Mouse (Mus musculus) liver, embryonic 11.5 days (tissue): ENCODE data around the gene Lsm4. TPM values are rescaled to one million over a fixed set of nuclear protein-coding genes. Genes with fewer than 3 reads are reported as not detected.

Experiments
- ATAC-seq: fragments of 200-750 bp; cut with Nextera tagmentation; replicated peaks from 2 replicates; pipeline ENCODE4 v1.8.0; 2017; ENCODE audit warnings: moderate number of reproducible peaks, mild to moderate bottlenecking, moderate TSS enrichment, moderate library complexity; ENCODE audit not compliant: low FRiP score
- DNase-seq: peaks from one replicate; pipeline ENCODE4 v3.0.0-alpha.2; 2017; ENCODE audit warnings: low spot score
- H3K27ac ChIP-seq: fragments of 300-500 bp; sonication (generic); 2 replicates; pipeline ENCODE4 v1.5.1; 2014; ENCODE audit warnings: mild to moderate bottlenecking, low read depth, low read length, control low read depth
- H3K27me3 ChIP-seq: fragments of 300-500 bp; sonication (generic); replicated peaks from 2 replicates; pipeline ENCODE4 v1.6.1; 2014; ENCODE audit warnings: low read length, mixed read lengths; ENCODE audit not compliant: control insufficient read depth, insufficient read depth
- H3K36me3 ChIP-seq: fragments of 300-500 bp; sonication (generic); 2 replicates; pipeline ENCODE4 v1.6.1; 2014; ENCODE audit warnings: mild to moderate bottlenecking, low read length, moderate library complexity, mixed read lengths; ENCODE audit not compliant: control insufficient read depth, insufficient read depth
- H3K4me1 ChIP-seq: fragments of 300-500 bp; sonication (generic); replicated peaks from 2 replicates; pipeline ENCODE4 v1.6.1; 2014; ENCODE audit warnings: low read length, mixed read lengths; ENCODE audit not compliant: control insufficient read depth, insufficient read depth
- H3K4me2 ChIP-seq: fragments of 300-500 bp; sonication (generic); 2 replicates; pipeline ENCODE4 v1.6.1; 2014; ENCODE audit warnings: mild to moderate bottlenecking, control low read depth, moderate library complexity
- H3K4me3 ChIP-seq: fragments of 300-500 bp; sonication (generic); 2 replicates; pipeline ENCODE4 v1.5.1; 2014; ENCODE audit warnings: low read depth, low read length, control low read depth
- H3K9ac ChIP-seq: fragments of 300-500 bp; sonication (generic); 2 replicates; pipeline ENCODE4 v1.6.1; 2014; ENCODE audit warnings: low read depth, low read length, control low read depth
- H3K9me3 ChIP-seq: fragments of 300-500 bp; sonication (generic); 2 replicates; pipeline ENCODE4 v1.6.1; 2016; ENCODE audit warnings: low read length, inconsistent platforms, mixed read lengths; ENCODE audit not compliant: control insufficient read depth
- WGBS: fragments of 180-500 bp; shearing (Covaris S2); extraction: QIAGEN DNeasy Blood & Tissue Kit; methylation state at CpG from one replicate; pipeline ENCODE4 v1.1.7; 2014; 5-methylcytosine and 5-hydroxymethylcytosine counted together
- polyA plus RNA-seq: library from polyadenylated mRNA; unstranded; fragments of >200 nt; fragmentation: Nextera tagmentation; extraction: Ambion mirVana; gene quantifications from 2 replicates; pipeline ENCODE4 v1.2.1, GENCODE M21; 2014

The Lsm4 gene
- polyA plus RNA-seq, 1 experiment from 2014 or later, result 357 TPM

DNA sequence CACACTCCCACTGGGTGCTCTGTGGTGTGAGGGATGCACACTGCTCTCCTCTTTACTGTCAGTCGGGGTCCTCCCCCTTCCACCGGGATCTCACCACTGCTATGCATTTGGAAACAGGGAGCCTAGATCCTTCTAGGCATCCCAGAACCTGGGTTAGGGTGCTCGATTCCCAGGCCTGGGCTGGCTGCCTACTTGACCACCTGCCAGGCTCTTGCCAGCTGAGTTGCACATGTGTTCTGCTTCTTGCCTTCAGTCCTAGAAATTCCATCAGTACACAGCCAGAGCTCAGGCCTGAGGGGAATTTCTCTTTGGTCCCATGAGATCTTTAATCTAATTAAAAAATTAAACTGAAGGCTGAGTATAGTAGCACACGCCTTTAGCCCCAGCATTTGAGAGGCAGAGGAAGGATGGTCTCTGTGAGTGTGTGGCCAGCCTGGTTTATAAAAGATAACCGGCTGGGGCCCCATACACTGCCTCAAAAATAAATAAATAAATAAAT, 16.9 kb downstream of the Lsm4 start:
- WGBS, result 67% methylated on average over 5 of the region's 5 CpGs
- H3K27ac ChIP-seq, result no peak overlapping the region
- ATAC-seq, result no peak
- peaks cover 15% of the 10 kb centered on the region for H3K4me1 ChIP-seq
- H3K9me3 ChIP-seq, result no peaks in the 10 kb centered on the region
- H3K4me3 ChIP-seq, result no peak overlapping the region
- H3K4me2 ChIP-seq, result no peak overlapping the region
- no peak for DNase-seq
- H3K9ac ChIP-seq, result 0 out of 2 replicates have a peak overlapping the region, but pooled peaks have one; percentile 16
- H3K27me3 ChIP-seq, result no peaks in the 10 kb centered on the region
- no peaks in the 10 kb centered on the region for H3K36me3 ChIP-seq

DNA sequence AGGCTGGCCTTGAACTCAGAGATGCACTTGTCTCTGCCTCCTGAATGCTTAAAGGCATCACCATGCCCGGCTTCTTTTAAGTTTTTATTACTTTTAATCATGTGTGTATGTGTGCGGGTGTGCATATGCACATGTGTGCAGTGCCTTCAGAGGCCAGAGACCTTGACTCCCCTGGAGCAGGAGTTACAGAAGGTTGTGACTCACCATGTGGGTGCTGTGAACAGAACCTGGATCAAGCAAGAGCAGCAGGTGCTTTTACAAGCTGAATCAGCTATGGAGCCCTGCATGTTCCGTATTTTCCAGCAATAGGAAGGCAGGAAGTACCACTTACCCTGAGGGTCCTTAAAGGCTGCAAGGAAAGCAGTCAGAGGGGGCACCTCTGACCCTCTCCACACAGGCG, 18.2 kb downstream of the Lsm4 start:
- Histone ChIP-seq H3K4me1 (peaks cover 27% of the 10 kb centered on the region), H3K27ac (peak overlapping the region; percentile 45; the same call in 1 of the 2 replicates), H3K9ac (peak overlapping the region; percentile 59), H3K9me3 (no peaks in the 10 kb centered on the region), H3K27me3 (no peaks in the 10 kb centered on the region), H3K4me2 (peak overlapping the region; percentile 62), H3K4me3 (no peak overlapping the region), H3K36me3 (no peaks in the 10 kb centered on the region)
- 80% methylated on average over 4 of the region's 4 CpGs for WGBS
- ATAC-seq (no peak), DNase-seq (no peak)

- ATAC-seq (no peak), DNase-seq (no peak)
- no peaks in the 10 kb centered on the region for H3K27me3 ChIP-seq
- H3K9me3 ChIP-seq, result no peaks in the 10 kb centered on the region
- H3K4me3 ChIP-seq, result peak overlapping the region; percentile 34
- H3K9ac ChIP-seq, result peak overlapping the region; percentile 59
- peak overlapping the region; percentile 62 for H3K4me2 ChIP-seq
- 6% methylated on average over 20 of the region's 20 CpGs for WGBS
- H3K4me1 ChIP-seq, result peaks cover 29% of the 10 kb centered on the region
- H3K36me3 ChIP-seq, result no peaks in the 10 kb centered on the region
- peak overlapping the region; percentile 45; the same call in 1 of the 2 replicates for H3K27ac ChIP-seq
Observed at GRCm38 (mm10) chr8:70691727-70692231, 18.7 kb downstream of the Lsm4 start.

GRCm38 (mm10) chr8:70693636-70694035, 20.6 kb downstream of the Lsm4 start:
- H3K27me3 ChIP-seq, result no peaks in the 10 kb centered on the region
- H3K9me3 ChIP-seq, result no peaks in the 10 kb centered on the region
- H3K4me3 ChIP-seq, result no peak overlapping the region
- WGBS, result 40% methylated on average over 5 of the region's 5 CpGs
- H3K4me1 ChIP-seq, result peaks cover 43% of the 10 kb centered on the region
- ATAC-seq (no peak), DNase-seq (no peak)
- H3K27ac ChIP-seq, result no peak overlapping the region
- no peak overlapping the region for H3K4me2 ChIP-seq
- H3K9ac ChIP-seq, result no peak overlapping the region
- H3K36me3 ChIP-seq, result no peaks in the 10 kb centered on the region

GRCm38 (mm10) chr8:70695318-70696018, 22.4 kb downstream of the Lsm4 start:
- peaks cover 43% of the 10 kb centered on the region for H3K4me1 ChIP-seq
- H3K27ac ChIP-seq, result peak overlapping the region; percentile 90
- no peaks in the 10 kb centered on the region for H3K9me3 ChIP-seq
- no peaks in the 10 kb centered on the region for H3K27me3 ChIP-seq
- ATAC-seq (no peak), DNase-seq (no peak)
- H3K36me3 ChIP-seq, result no peaks in the 10 kb centered on the region
- H3K4me3 ChIP-seq, result peak overlapping the region; percentile 22
- H3K4me2 ChIP-seq, result peak overlapping the region; percentile 68
- WGBS, result 23% methylated on average over 32 of the region's 32 CpGs
- H3K9ac ChIP-seq, result peak overlapping the region; percentile 71

DNA sequence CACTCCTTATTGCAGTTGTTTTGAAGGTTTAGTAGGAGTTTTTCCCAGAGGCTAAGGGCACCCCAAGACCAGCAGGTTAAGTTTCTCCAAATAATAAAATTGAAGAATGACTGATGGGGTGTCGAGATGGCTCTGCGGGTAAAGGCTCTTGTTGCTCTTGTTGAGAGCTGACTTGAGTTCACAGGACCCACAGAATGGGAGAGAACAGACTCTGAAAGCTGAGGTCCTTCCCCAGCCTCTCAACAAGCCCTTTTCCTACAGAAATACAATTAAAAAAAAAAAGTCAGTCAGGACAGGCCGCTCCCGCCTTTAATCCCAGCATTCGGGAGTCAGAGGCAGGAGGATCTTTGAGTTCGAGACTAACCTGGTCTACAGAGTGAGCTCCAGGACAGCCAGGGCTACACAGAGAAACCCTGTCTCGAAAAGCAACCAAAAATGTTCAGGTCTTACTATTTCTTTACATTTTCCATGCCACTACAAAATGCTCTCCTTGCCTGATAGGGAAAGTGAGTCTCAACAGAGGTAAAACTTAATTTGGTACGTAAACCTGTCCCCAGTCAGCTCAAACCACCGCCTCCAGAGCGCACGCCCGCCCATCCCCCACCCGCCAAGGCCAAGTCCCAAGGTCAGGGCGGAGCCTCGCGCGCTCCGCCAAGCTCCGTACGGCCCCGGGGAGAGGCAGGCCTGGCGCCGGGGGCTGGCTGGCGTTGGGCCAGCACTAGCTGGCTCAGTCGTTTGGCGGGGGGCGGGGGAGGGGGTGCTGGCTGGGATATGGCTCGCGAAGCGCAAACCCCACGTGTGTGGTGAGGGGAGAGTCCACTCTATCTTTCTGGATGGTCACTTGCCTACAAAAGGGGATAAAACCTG, 23.2 kb downstream of the Lsm4 start:
- 4% methylated on average over 31 of the region's 31 CpGs for WGBS
- Histone ChIP-seq H3K4me2 (peak overlapping the region; percentile 68), H3K27ac (peak overlapping the region; percentile 90), H3K27me3 (no peaks in the 10 kb centered on the region), H3K9ac (peak overlapping the region; percentile 71), H3K4me3 (peak overlapping the region; percentile 32), H3K36me3 (no peaks in the 10 kb centered on the region), H3K9me3 (no peaks in the 10 kb centered on the region), H3K4me1 (peaks cover 45% of the 10 kb centered on the region)
- DNase-seq (peak; percentile 81), ATAC-seq (peak; percentile 52)

GRCm38 (mm10) chr8:70696946-70697345, 23.9 kb downstream of the Lsm4 start:
- peaks cover 40% of the 10 kb centered on the region for H3K4me1 ChIP-seq
- H3K4me2 ChIP-seq, result peak overlapping the region; percentile 68
- H3K9me3 ChIP-seq, result no peaks in the 10 kb centered on the region
- ATAC-seq (no peak), DNase-seq (no peak)
- peak overlapping the region; percentile 71 for H3K9ac ChIP-seq
- H3K27ac ChIP-seq, result peak overlapping the region; percentile 90
- H3K4me3 ChIP-seq, result peak overlapping the region; percentile 32
- no peaks in the 10 kb centered on the region for H3K36me3 ChIP-seq
- WGBS, result 59% methylated on average over 4 of the region's 4 CpGs
- H3K27me3 ChIP-seq, result no peaks in the 10 kb centered on the region

- H3K27ac ChIP-seq, result peak overlapping the region; percentile 90
Observed at GRCm38 (mm10) chr8:70697366-70698250, 24.6 kb downstream of the Lsm4 start.

More at GRCm38 (mm10) chr8:70697366-70698250, 24.6 kb downstream of the Lsm4 start:
- DNase-seq (no peak), ATAC-seq (no peak)
- Histone ChIP-seq H3K36me3 (no peaks in the 10 kb centered on the region), H3K9ac (peak overlapping the region; percentile 71), H3K4me1 (peaks cover 37% of the 10 kb centered on the region), H3K27me3 (no peaks in the 10 kb centered on the region), H3K4me2 (peak overlapping the region; percentile 85), H3K4me3 (peak overlapping the region; percentile 96), H3K9me3 (no peaks in the 10 kb centered on the region)
- 65% methylated on average over 12 of the region's 12 CpGs for WGBS
